Mouse (Mus musculus) hindbrain, embryonic 16.5 days (tissue): ENCODE data around the gene Hist1h3b. TPM values are rescaled to one million over a fixed set of nuclear protein-coding genes. Genes with fewer than 3 reads are reported as not detected.
"Not testable (repeated sequence)": the region's sequence is repeated elsewhere in the genome, so short reads cannot be mapped to it uniquely, and the experiment has no call there.

Experiments
- ATAC-seq: fragments of 200-750 bp; cut with Nextera tagmentation; 2 replicates; pipeline ENCODE4 v1.8.0; 2017; ENCODE audit warnings: moderate TSS enrichment, moderate library complexity
- H3K27ac ChIP-seq: fragments of 300-500 bp; sonication (generic); 2 replicates; pipeline ENCODE4 v1.5.1; 2014; ENCODE audit warnings: low read depth, mild to moderate bottlenecking, control low read depth, low read length, moderate library complexity
- H3K27me3 ChIP-seq: fragments of 300-500 bp; sonication (generic); replicated peaks from 2 replicates; pipeline ENCODE4 v1.6.1; 2014; ENCODE audit warnings: low read length; ENCODE audit not compliant: control insufficient read depth, insufficient read depth
- H3K36me3 ChIP-seq: fragments of 300-500 bp; sonication (generic); 2 replicates; pipeline ENCODE4 v1.6.1; 2014; ENCODE audit warnings: mild to moderate bottlenecking, low read length, moderate library complexity, mixed read lengths; ENCODE audit not compliant: control insufficient read depth, insufficient read depth
- H3K4me1 ChIP-seq: fragments of 300-500 bp; sonication (generic); 2 replicates; pipeline ENCODE4 v1.6.1; 2014; ENCODE audit warnings: low read depth, low read length; ENCODE audit not compliant: control insufficient read depth, insufficient read depth
- H3K4me2 ChIP-seq: fragments of 300-500 bp; sonication (generic); 2 replicates; pipeline ENCODE4 v1.6.1; 2014; ENCODE audit warnings: mild to moderate bottlenecking, low read length, control low read depth, moderate library complexity
- H3K4me3 ChIP-seq: fragments of 300-500 bp; sonication (generic); 2 replicates; pipeline ENCODE4 v1.5.1; 2014; ENCODE audit warnings: mild to moderate bottlenecking, low read length, control low read depth, moderate library complexity
- H3K9ac ChIP-seq: fragments of 300-500 bp; sonication (generic); 2 replicates; pipeline ENCODE4 v1.6.1; 2014; ENCODE audit warnings: low read depth, mild to moderate bottlenecking, control low read depth, low read length, moderate library complexity
- H3K9me3 ChIP-seq: fragments of 300-500 bp; sonication (generic); 2 replicates; pipeline ENCODE4 v1.6.1; 2014; ENCODE audit warnings: mild to moderate bottlenecking, low read length, moderate library complexity; ENCODE audit not compliant: control insufficient read depth
- WGBS: fragments of 180-500 bp; shearing (Covaris S2); extraction: QIAGEN DNeasy Blood & Tissue Kit; methylation state at CpG from one replicate; pipeline ENCODE4 v1.1.7; 2014; 5-methylcytosine and 5-hydroxymethylcytosine counted together
- polyA plus RNA-seq: library from polyadenylated mRNA; unstranded; fragments of >200 nt; fragmentation: Nextera tagmentation; extraction: Ambion mirVana; gene quantifications from 2 replicates; pipeline ENCODE4 v1.2.1, GENCODE M21; 2015

Gene Hist1h3b
- polyA plus RNA-seq, 1 experiment from 2014 or later = 1.7 TPM

DNA sequence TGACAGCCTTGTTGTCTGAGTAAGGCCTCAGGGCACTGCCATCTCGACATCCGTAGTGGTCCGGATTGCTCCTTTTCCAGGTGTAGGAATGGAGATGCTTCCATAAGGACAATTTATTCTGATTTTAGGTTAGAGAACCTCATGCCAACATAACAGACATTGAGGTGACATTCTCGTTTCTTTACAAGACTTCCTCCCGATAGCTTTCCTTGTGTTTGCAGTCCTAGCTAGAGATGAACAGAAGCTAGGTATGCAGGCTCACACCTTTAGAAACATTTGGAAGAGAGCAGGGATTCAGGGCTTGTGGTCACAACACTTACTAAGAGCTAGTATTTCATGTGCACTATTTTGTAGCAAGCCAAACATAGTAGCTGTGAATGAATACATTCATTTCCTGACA, 8.9 kb upstream of the Hist1h3b start:
- ATAC-seq = no peak
- WGBS = 88% methylated on average over 5 of the region's 5 CpGs
- Histone ChIP-seq H3K9me3 (no peaks in the 10 kb centered on the region), H3K4me1 (peaks cover 17% of the 10 kb centered on the region), H3K27ac (no peak overlapping the region), H3K4me2 (no peak overlapping the region), H3K36me3 (no peaks in the 10 kb centered on the region), H3K4me3 (no peak overlapping the region), H3K27me3 (no peaks in the 10 kb centered on the region), H3K9ac (no peak overlapping the region)

DNA sequence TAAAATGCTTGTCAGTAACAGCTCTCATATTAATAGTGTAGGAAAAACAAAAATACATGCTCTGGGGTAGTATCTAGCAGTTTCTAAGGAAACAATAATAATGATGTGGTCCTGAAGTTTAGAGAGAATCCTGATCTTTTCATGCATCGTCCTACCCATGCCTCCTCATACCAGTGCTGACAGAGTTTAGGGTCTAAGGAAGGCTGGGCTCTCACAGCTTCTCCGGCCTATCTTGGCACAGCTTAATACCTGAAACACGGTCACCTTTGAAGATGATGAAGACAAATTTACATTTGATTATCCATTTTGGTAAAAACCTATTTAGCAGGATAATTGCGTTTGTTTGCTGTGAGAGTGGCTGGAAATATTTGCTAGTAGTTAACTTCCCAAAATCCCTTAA, 8.1 kb upstream of the Hist1h3b start:
- Histone ChIP-seq H3K36me3 (no peaks in the 10 kb centered on the region), H3K9ac (no peak overlapping the region), H3K4me3 (no peak overlapping the region), H3K9me3 (no peaks in the 10 kb centered on the region), H3K27me3 (no peaks in the 10 kb centered on the region), H3K4me1 (peaks cover 17% of the 10 kb centered on the region), H3K4me2 (no peak overlapping the region), H3K27ac (no peak overlapping the region)
- WGBS = 45% methylated on average over 4 of the region's 4 CpGs
- ATAC-seq = no peak

DNA sequence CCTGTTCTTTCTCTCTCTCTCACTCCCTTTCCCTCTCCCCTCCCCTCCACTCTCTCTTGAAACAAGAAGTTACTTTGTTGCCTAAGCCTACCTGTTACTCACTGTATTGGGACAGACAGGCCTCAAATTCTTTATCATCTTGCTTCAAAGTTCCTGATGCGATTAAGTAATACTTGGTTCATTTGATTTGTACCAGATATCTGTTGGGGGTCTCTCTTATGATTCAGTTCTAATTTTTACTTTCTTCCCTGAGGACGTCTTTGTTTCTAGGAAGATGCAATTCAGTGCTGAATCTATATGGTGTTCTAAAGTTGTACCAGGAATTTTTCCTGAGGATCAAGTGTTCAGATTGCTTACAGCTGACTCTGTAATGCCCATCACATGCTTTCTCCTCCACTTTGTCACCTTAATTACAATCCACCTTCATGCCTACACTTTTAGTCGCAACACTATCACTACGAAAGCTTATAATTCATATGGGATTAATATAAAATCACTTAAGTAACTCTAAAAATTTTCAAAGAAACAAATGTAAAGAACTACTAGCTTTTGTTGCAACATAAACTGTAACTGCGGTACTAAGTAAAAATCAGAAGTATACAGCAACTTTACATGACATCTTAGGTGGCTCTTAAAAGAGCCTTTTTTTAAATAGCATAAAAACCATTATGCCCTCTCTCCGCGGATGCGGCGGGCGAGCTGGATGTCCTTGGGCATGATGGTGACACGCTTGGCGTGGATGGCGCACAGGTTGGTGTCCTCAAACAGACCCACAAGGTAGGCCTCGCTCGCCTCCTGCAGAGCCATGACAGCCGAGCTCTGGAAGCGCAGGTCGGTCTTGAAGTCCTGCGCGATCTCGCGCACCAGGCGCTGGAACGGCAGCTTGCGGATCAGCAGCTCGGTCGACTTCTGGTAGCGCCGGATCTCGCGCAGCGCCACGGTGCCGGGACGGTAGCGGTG, 7.4 kb upstream of the Hist1h3b start:
- no peak overlapping the region for H3K9ac ChIP-seq
- 3% methylated on average over 16 of the region's 36 CpGs for WGBS
- H3K27ac ChIP-seq = no peak overlapping the region
- H3K27me3 ChIP-seq = no peaks in the 10 kb centered on the region
- peak overlapping the region; percentile 44 for H3K4me3 ChIP-seq
- H3K4me2 ChIP-seq = peak overlapping the region; percentile 75
- H3K36me3 ChIP-seq = no peaks in the 10 kb centered on the region
- ATAC-seq = no peak
- peaks cover 14% of the 10 kb centered on the region for H3K4me1 ChIP-seq
- H3K9me3 ChIP-seq = no peaks in the 10 kb centered on the region

DNA sequence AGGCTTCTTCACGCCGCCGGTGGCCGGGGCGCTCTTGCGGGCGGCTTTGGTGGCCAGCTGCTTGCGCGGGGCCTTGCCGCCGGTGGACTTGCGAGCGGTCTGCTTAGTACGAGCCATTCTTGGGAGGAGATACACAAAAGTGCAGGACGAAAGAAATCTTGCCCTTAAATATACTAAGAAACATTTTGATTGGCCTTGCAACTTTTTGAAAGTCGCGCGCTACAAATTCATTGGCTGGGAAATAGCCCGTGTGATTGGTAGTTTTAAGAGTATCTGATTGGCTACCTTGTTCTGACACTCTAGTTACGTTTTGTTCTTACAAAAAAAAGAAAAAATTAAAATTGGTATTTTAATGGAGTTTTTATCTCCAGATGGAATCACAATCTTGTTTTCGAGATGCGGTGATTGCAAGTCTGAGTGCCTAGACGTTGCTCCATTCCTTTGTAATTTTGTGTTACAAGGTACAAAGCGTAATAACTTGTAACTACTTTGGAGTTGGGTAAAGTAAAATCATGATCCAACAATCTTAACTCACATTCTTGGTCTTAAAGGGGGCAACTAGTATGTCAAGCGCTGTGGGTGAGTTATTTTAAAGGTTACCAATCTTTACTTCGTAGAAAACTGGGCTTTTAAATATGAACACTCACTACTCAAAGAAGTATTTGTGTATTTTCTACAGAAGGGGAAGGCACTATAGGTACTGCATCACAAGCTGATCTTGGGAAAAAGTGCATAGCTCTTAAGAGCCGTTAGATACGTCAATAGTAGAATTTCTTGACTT, 6.5 kb upstream of the Hist1h3b start, which contains the start of gene Hist1h3c:
Gene Hist1h3c, minus strand, starts transcription at position 222 of the 781 bp plus-strand sequence.
- under 1% methylated on average over 23 of the region's 28 CpGs for WGBS

DNA sequence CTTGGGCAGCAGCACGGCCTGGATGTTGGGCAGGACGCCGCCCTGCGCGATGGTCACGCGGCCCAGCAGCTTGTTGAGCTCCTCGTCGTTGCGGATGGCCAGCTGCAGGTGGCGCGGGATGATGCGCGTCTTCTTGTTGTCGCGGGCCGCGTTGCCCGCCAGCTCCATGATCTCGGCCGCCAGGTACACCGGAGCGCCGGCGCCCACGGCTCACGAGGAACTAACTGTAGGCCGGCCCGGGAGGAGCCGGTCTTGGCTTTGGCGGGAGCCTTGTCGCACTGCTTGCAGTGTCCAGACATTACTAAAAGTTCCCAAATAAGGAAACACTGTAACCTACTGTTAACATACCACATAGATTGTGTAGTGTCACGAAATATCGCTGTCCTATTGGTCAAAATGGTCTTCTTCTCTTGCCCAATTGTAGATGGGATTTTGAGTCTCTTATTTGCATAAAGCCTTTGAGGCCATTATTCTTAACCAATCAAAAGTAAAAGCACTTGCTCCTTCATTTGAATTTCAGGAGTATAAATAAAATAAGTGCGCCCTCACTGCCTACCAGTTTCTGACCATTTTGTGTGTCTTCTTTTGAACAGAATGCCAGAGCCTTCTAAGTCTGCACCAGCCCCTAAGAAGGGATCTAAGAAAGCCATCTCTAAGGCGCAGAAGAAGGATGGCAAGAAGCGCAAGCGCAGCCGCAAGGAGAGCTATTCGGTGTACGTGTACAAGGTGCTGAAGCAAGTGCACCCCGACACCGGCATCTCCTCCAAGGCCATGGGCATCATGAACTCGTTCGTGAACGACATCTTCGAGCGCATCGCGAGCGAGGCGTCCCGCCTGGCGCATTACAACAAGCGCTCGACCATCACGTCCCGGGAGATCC, 5.6 kb upstream of the Hist1h3b start, which contains the start of gene Hist1h2bb:
Gene Hist1h2bb, plus strand, starts transcription at position 534 of the 880 bp plus-strand sequence.
- Histone ChIP-seq H3K4me2 (peak within 1 kb of the TSS; percentile 75), H3K4me3 (peak within 1 kb of the TSS; percentile 44), H3K27ac (peak within 1 kb of the TSS; percentile 94), H3K9ac (peak within 1 kb of the TSS; percentile 59)
- not testable (repeated sequence) for H3K4me1 ChIP-seq, H3K27me3 ChIP-seq, H3K36me3 ChIP-seq, H3K9me3 ChIP-seq
- peak; percentile 95 for ATAC-seq
- under 1% methylated on average over 34 of the region's 58 CpGs for WGBS

More for the DNA sequence above, 6.5 kb upstream of the Hist1h3b start, which contains the start of gene Hist1h3c:
- Histone ChIP-seq H3K4me3 (peak within 1 kb of the TSS; percentile 44), H3K4me2 (peak within 1 kb of the TSS; percentile 75), H3K27me3 (no peaks in the 10 kb centered on the region), H3K9me3 (no peaks in the 10 kb centered on the region), H3K36me3 (no peaks in the 10 kb centered on the region), H3K27ac (peak within 1 kb of the TSS; percentile 94), H3K4me1 (peaks cover 11% of the 10 kb centered on the region), H3K9ac (peak within 1 kb of the TSS; percentile 59)
- ATAC-seq = peak; percentile 70

DNA sequence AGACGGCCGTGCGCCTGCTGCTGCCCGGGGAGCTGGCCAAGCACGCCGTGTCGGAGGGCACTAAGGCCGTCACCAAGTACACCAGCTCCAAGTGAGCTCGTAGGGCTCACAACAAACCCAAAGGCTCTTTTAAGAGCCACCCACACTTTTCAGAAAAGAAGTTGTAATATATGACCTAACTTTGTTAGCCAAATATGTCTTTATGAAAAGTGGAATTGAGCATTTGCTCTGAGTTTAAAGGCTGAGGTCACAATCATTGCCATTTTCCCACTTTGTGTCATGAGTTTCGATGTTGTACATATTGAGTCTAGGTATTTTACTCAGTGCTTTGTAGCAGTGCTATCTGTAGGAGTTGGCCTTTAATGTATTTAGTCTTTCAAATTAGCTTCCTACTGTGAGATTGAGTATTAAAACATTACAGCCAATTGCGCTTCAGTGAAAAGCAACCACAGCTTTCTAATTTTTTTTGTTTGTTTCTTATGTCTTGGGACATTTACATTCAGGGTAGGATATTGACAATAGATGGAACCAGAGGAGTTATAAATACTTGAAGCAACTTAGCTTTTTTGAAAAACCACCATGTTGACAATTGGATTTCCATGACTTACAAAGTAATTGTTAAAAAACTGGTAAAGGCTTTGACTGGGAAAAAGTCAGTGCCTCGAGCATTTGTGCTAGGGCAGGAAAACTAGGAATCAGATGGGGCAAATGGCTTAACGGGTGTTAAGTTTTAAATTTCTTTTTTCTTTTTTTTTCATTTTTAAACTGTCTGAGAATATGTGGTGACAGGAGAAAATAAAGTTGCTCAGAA, 4.8 kb upstream of the Hist1h3b start:
- peak overlapping the region; percentile 75 for H3K4me2 ChIP-seq
- no peaks in the 10 kb centered on the region for H3K36me3 ChIP-seq
- WGBS = 2% methylated on average over 10 of the region's 13 CpGs
- H3K27ac ChIP-seq = peak overlapping the region; percentile 94
- H3K4me1 ChIP-seq = peaks cover 11% of the 10 kb centered on the region
- no peaks in the 10 kb centered on the region for H3K27me3 ChIP-seq
- H3K4me3 ChIP-seq = peak overlapping the region; percentile 35
- H3K9me3 ChIP-seq = no peaks in the 10 kb centered on the region
- peak overlapping the region; percentile 51 for H3K9ac ChIP-seq
- ATAC-seq = no peak

DNA sequence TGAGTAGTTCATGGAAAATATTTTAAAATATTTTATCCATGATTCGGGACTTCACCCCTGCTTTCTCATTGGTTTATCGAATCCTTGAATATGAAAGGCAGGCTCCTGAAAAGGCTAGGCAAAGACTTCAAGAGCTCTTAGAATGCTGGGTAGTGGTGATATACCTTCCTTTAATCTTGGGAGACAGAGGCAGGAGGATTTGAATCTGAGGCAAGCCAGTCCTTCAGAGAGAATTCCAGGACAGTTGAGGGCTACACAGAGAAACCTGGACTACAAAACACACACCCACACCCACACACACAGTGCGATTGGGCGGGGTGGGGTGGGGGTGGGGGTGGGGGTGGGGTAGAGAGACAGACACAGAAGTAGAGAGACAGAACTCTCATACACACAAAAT, 4.2 kb upstream of the Hist1h3b start:
- Histone ChIP-seq H3K9me3 (no peaks in the 10 kb centered on the region), H3K9ac (no peak overlapping the region), H3K4me1 (peaks cover 11% of the 10 kb centered on the region), H3K4me3 (no peak overlapping the region), H3K36me3 (no peaks in the 10 kb centered on the region), H3K4me2 (peak overlapping the region; percentile 1; the same call in 1 of the 2 replicates), H3K27ac (0 out of 2 replicates have a peak overlapping the region, but pooled peaks have one; percentile 16), H3K27me3 (no peaks in the 10 kb centered on the region)
- no peak for ATAC-seq
- WGBS = 6% methylated on average over 4 of the region's 4 CpGs

DNA sequence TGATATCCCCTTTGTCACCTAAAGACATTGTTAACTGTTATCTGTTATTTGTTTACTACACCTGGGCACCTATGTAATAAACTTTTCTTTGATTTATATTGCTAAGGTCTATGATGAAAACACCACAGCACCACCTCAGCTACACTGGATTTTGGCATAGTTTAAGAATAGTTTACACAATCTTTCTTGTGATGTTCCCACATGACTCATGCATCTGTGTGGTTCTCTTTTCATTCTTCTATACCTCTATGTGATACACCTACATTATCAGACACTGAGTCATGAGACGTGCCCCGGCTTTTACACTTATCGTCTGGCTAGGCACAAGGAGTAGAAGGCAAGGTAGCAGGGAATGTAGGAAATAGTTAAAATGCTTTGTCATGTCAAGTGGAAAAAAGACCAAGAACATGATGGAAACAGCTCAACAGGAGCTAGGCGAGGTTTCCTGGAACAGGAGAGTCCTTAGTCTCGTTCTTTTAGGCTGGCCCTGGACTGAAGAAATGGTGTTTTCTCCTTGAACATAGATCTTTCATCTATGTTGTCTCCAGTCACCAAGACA, 2.4 kb upstream of the Hist1h3b start:
- Histone ChIP-seq H3K36me3 (no peaks in the 10 kb centered on the region), H3K27ac (no peak overlapping the region), H3K4me1 (peaks cover 11% of the 10 kb centered on the region), H3K9me3 (no peaks in the 10 kb centered on the region), H3K9ac (no peak overlapping the region), H3K27me3 (no peaks in the 10 kb centered on the region), H3K4me2 (no peak overlapping the region), H3K4me3 (no peak overlapping the region)
- 90% methylated on average over 5 of the region's 5 CpGs for WGBS
- no peak for ATAC-seq
